Mouse (Mus musculus) CH12.LX (cell line): Measurements from ENCODE around the gene Fam186b. TPM values are rescaled to one million over a fixed set of nuclear protein-coding genes. Genes with fewer than 3 reads are reported as not detected.

Experiments
- DNase-seq: peaks from one replicate; pipeline ENCODE4 v3.0.0-alpha.2; 2013; ENCODE audit errors: extremely low read depth
- H3K27ac ChIP-seq: 2 replicates; pipeline ENCODE4 v1.5.1; 2012; ENCODE audit warnings: low read depth, mild to moderate bottlenecking, control low read depth, moderate library complexity; ENCODE audit not compliant: insufficient read depth
- H3K27me3 ChIP-seq: replicated peaks from 2 replicates; pipeline ENCODE3; 2012; ENCODE audit warnings: inconsistent platforms
- H3K36me3 ChIP-seq, 2 experiments: replicated peaks in 1 of 2; 2 replicates each; pipeline versions ENCODE3 to v1.6.1; 2012; ENCODE audit warnings: inconsistent platforms in 1 of 2, low read length in 1 of 2, mild to moderate bottlenecking in 1 of 2, mixed read lengths in 1 of 2, moderate library complexity in 1 of 2; ENCODE audit not compliant: control insufficient read depth in 1 of 2, insufficient read depth in 1 of 2
- H3K4me1 ChIP-seq, 2 experiments: 2 replicates each; pipeline ENCODE4 v1.6.1; 2012; ENCODE audit warnings: inconsistent platforms in 1 of 2, moderate library complexity in 1 of 2; ENCODE audit not compliant: insufficient read depth in 2 of 2, control insufficient read depth in 1 of 2
- H3K4me2 ChIP-seq: 2 replicates; pipeline ENCODE4 v1.6.1; 2012; ENCODE audit warnings: low read depth, mild to moderate bottlenecking, control low read depth; ENCODE audit not compliant: poor library complexity, insufficient read depth, severe bottlenecking
- H3K4me3 ChIP-seq, 3 experiments: fragments of 150-350 bp in 1 of 3; sonication (generic) in 1 of 3; replicated peaks in 1 of 3; 2 replicates each; pipeline versions ENCODE3 to v1.5.1; 2011 to 2012; ENCODE audit warnings: low read depth in 2 of 3, low read length in 2 of 3, mild to moderate bottlenecking in 2 of 3, moderate library complexity in 2 of 3, control low read depth in 1 of 3, improper control_type of control experiment in 1 of 3, inconsistent platforms in 1 of 3, mixed read lengths in 1 of 3; ENCODE audit not compliant: poor library complexity in 1 of 3
- H3K79me2 ChIP-seq: replicated peaks from 2 replicates; pipeline ENCODE4 v1.6.1; 2012; ENCODE audit warnings: mild to moderate bottlenecking, moderate library complexity; ENCODE audit not compliant: control insufficient read depth, poor library complexity, insufficient read depth, severe bottlenecking; ENCODE audit errors: extremely low read depth
- H3K9ac ChIP-seq: 2 replicates; pipeline ENCODE4 v1.6.1; 2012; ENCODE audit warnings: low read depth, mild to moderate bottlenecking, control low read depth, moderate library complexity; ENCODE audit not compliant: insufficient read depth
- H3K9me3 ChIP-seq: replicated peaks from 2 replicates; pipeline ENCODE3; 2012; ENCODE audit warnings: low read length, inconsistent platforms, mixed read lengths
- BHLHE40 ChIP-seq: IDR thresholded peaks from 2 replicates; pipeline ENCODE4 v1.6.1; 2011; ENCODE audit warnings: mild to moderate bottlenecking, low read depth, low read length, improper control_type of control experiment
- CTCF ChIP-seq, 2 experiments: IDR thresholded peaks in 1 of 2; conservative IDR thresholded peaks in 1 of 2; 2 replicates each; pipeline ENCODE4 v1.5.1; 2011 to 2012; ENCODE audit warnings: low read depth in 2 of 2, low read length in 2 of 2, improper control_type of control experiment in 1 of 2, inconsistent platforms in 1 of 2, mild to moderate bottlenecking in 1 of 2, moderate library complexity in 1 of 2
- E2F4 ChIP-seq: IDR thresholded peaks from 2 replicates; pipeline ENCODE4 v1.6.1; 2011; ENCODE audit warnings: low read depth, low read length, improper control_type of control experiment; ENCODE audit not compliant: insufficient replicate concordance
- ELF1 ChIP-seq: IDR thresholded peaks from 2 replicates; pipeline ENCODE4 v1.6.1; 2014; ENCODE audit warnings: low read depth, mild to moderate bottlenecking, inconsistent platforms, low read length, improper control_type of control experiment
- EP300 ChIP-seq: IDR thresholded peaks from 2 replicates; pipeline ENCODE4 v1.6.1; 2011; ENCODE audit warnings: low read length, improper control_type of control experiment
- ETS1 ChIP-seq: conservative IDR thresholded peaks from 2 replicates; pipeline ENCODE4 v1.6.1; 2012; ENCODE audit warnings: low read depth, mild to moderate bottlenecking, inconsistent platforms, low read length, improper control_type of control experiment, moderate library complexity
- GABPA ChIP-seq: IDR thresholded peaks from 2 replicates; pipeline ENCODE4 v1.6.1; 2012; ENCODE audit warnings: low read depth, low read length, improper control_type of control experiment, inconsistent platforms; ENCODE audit not compliant: insufficient replicate concordance
- HCFC1 ChIP-seq: IDR thresholded peaks from 2 replicates; pipeline ENCODE4 v1.6.1; 2012; ENCODE audit warnings: low read depth, mild to moderate bottlenecking, inconsistent platforms, low read length, improper control_type of control experiment
- JUN ChIP-seq: IDR thresholded peaks from 2 replicates; pipeline ENCODE4 v1.6.1; 2011; ENCODE audit warnings: low read depth, mild to moderate bottlenecking, low read length, improper control_type of control experiment, moderate library complexity; ENCODE audit not compliant: insufficient read depth
- JUND ChIP-seq: conservative IDR thresholded peaks from 2 replicates; pipeline ENCODE4 v1.6.1; 2011; ENCODE audit warnings: low read depth, low read length, improper control_type of control experiment
- KAT2A ChIP-seq: IDR thresholded peaks from 2 replicates; pipeline ENCODE4 v1.6.1; 2012; ENCODE audit warnings: low read length, improper control_type of control experiment, inconsistent platforms; ENCODE audit not compliant: insufficient replicate concordance
- MAFK ChIP-seq: IDR thresholded peaks from 2 replicates; pipeline ENCODE4 v1.6.1; 2011; ENCODE audit warnings: low read length, improper control_type of control experiment; ENCODE audit not compliant: insufficient replicate concordance
- MAX ChIP-seq: IDR thresholded peaks from 2 replicates; pipeline ENCODE4 v1.6.1; 2011; ENCODE audit warnings: low read length, improper control_type of control experiment
- MAZ ChIP-seq: IDR thresholded peaks from 2 replicates; pipeline ENCODE4 v1.6.1; 2012; ENCODE audit warnings: low read depth, mild to moderate bottlenecking, inconsistent platforms, low read length, improper control_type of control experiment, moderate library complexity
- MEF2A ChIP-seq: IDR thresholded peaks from 2 replicates; pipeline ENCODE4 v1.6.1; 2014; ENCODE audit warnings: low read depth, mild to moderate bottlenecking, inconsistent platforms, low read length, improper control_type of control experiment, borderline replicate concordance
- MXI1 ChIP-seq: IDR thresholded peaks from 2 replicates; pipeline ENCODE4 v1.6.1; 2011; ENCODE audit warnings: mild to moderate bottlenecking, low read depth, low read length, improper control_type of control experiment
- NELFE ChIP-seq: IDR thresholded peaks from 2 replicates; pipeline ENCODE4 v1.6.1; 2011; ENCODE audit warnings: low read depth, low read length, improper control_type of control experiment
- NRF1 ChIP-seq: IDR thresholded peaks from 2 replicates; pipeline ENCODE4 v1.6.1; 2014; ENCODE audit warnings: low read depth, mild to moderate bottlenecking, inconsistent platforms, low read length, improper control_type of control experiment, moderate library complexity
- PAX5 ChIP-seq: IDR thresholded peaks from 2 replicates; pipeline ENCODE4 v1.6.1; 2012; ENCODE audit warnings: low read length, inconsistent platforms, mixed read lengths
- POLR2A ChIP-seq: IDR thresholded peaks from 2 replicates; pipeline ENCODE4 v1.6.1; 2011; ENCODE audit warnings: low read depth, mild to moderate bottlenecking, improper control_type of control experiment, low read length
- POLR2AphosphoS2 ChIP-seq: IDR thresholded peaks from 2 replicates; pipeline ENCODE4 v1.6.1; 2011; ENCODE audit warnings: low read depth, low read length, improper control_type of control experiment
- RAD21 ChIP-seq: IDR thresholded peaks from 2 replicates; pipeline ENCODE4 v1.6.1; 2011; ENCODE audit warnings: low read depth, mild to moderate bottlenecking, low read length, improper control_type of control experiment, moderate library complexity
- RCOR1 ChIP-seq: conservative IDR thresholded peaks from 2 replicates; pipeline ENCODE4 v1.6.1; 2012; ENCODE audit warnings: low read depth, mild to moderate bottlenecking, inconsistent platforms, low read length, improper control_type of control experiment
- SIN3A ChIP-seq: IDR thresholded peaks from 2 replicates; pipeline ENCODE4 v1.6.1; 2012; ENCODE audit warnings: low read length, improper control_type of control experiment, inconsistent platforms
- SMC3 ChIP-seq: IDR thresholded peaks from 2 replicates; pipeline ENCODE4 v1.6.1; 2011; ENCODE audit warnings: low read depth, low read length, improper control_type of control experiment
- TBP ChIP-seq: conservative IDR thresholded peaks from 2 replicates; pipeline ENCODE4 v1.6.1; 2011; ENCODE audit warnings: low read depth, low read length, improper control_type of control experiment
- TCF12 ChIP-seq: IDR thresholded peaks from 2 replicates; pipeline ENCODE4 v1.6.1; 2014; ENCODE audit warnings: low read depth, mild to moderate bottlenecking, inconsistent platforms, low read length, improper control_type of control experiment
- USF1 ChIP-seq: IDR thresholded peaks from 2 replicates; pipeline ENCODE4 v1.6.1; 2014; ENCODE audit warnings: low read depth, mild to moderate bottlenecking, inconsistent platforms, low read length, improper control_type of control experiment
- USF2 ChIP-seq: conservative IDR thresholded peaks from 2 replicates; pipeline ENCODE4 v1.6.1; 2011; ENCODE audit warnings: low read depth, low read length, improper control_type of control experiment
- ZC3H11A ChIP-seq: IDR thresholded peaks from 2 replicates; pipeline ENCODE4 v1.6.1; 2012; ENCODE audit warnings: low read depth, mild to moderate bottlenecking, inconsistent platforms, low read length, improper control_type of control experiment
- ZKSCAN1 ChIP-seq: IDR thresholded peaks from 2 replicates; pipeline ENCODE4 v1.6.1; 2012; ENCODE audit warnings: low read depth, inconsistent platforms, low read length, improper control_type of control experiment, borderline replicate concordance
- ZMIZ1 ChIP-seq: IDR thresholded peaks from 2 replicates; pipeline ENCODE4 v1.6.1; 2012; ENCODE audit warnings: low read depth, mild to moderate bottlenecking, inconsistent platforms, low read length, improper control_type of control experiment
- ZNF384 ChIP-seq: IDR thresholded peaks from 2 replicates; pipeline ENCODE4 v1.6.1; 2012; ENCODE audit warnings: low read depth, low read length, improper control_type of control experiment, inconsistent platforms
- dilution Hi-C: fragments of 300-500 bp; cut with MboI; formaldehyde crosslinking; loops from 2 replicates; pipeline ENCODE4 v1.14.3; 2020; ENCODE audit warnings: low sequenced_read_pairs; ENCODE audit not compliant: extremely low pct_unique_long_range_greater_than_20kb, extremely low pct_ligation_motif_present
- in situ Hi-C: fragments of 300-500 bp; cut with MboI; formaldehyde crosslinking; loops from 3 replicates; pipeline ENCODE4 v1.14.3; 2019; ENCODE audit warnings: low sequenced_read_pairs, low pct_ligation_motif_present, low pct_unique_long_range_greater_than_20kb, mixed read lengths
- polyA plus RNA-seq: library from polyadenylated mRNA; unstranded; fragments of >175 nt; gene quantifications from 2 replicates; pipeline ENCODE4 v1.2.1, GENCODE M21; 2012; ENCODE audit warnings: low read depth; ENCODE audit not compliant: insufficient read length
- total RNA-seq, 2 experiments: library from RNA; depleted of rRNA; stranded (reverse); fragments of 300-350 nt in 1 of 2; fragments of >200 nt in 1 of 2; gene quantifications; 2 replicates each; pipeline ENCODE4 v1.2.3; 2012 to 2014

Fam186b gene
- total and polyA plus RNA-seq, 3 experiments: 0.04 to 0.11 TPM; not detected in 1

GRCm38 (mm10) chr15:99284527-99285188 is 11.0 kb downstream of the Fam186b start (continued):
- no peak for TF ChIP-seq SIN3A
- no peak for TF ChIP-seq ETS1
- no peak for TF ChIP-seq EP300
- TF ChIP-seq JUND: no peak
- TF ChIP-seq JUN: no peak
- no peak for TF ChIP-seq HCFC1
- TF ChIP-seq, all 38 proteins: peak for 4

- Histone ChIP-seq H3K79me2 (no peaks in the 10 kb centered on the region), H3K4me3 (no peak overlapping the region), H3K27ac (no peak overlapping the region), H3K4me1 (peaks cover 13 to 15% of the 10 kb centered on the region in 2 experiments), H3K9me3 (no peaks in the 10 kb centered on the region), H3K27me3 (peaks cover 64% of the 10 kb centered on the region), H3K4me2 (no peak overlapping the region), H3K36me3 (no peaks in the 10 kb centered on the region), H3K9ac (no peak overlapping the region)
- dilution Hi-C loops: no loop called here
- DNase-seq: peak; percentile 39
- TF ChIP-seq ZMIZ1: no peak
- TF ChIP-seq RAD21: peak; percentile 32
- no peak for TF ChIP-seq ZKSCAN1
- TF ChIP-seq RCOR1: no peak
- peak; percentile 19; the same call in 1 of the 2 replicates for TF ChIP-seq ZNF384
- no peak for TF ChIP-seq USF1
- TF ChIP-seq EP300: no peak
- no peak for TF ChIP-seq NRF1
- TF ChIP-seq CTCF (conservative IDR thresholded peaks at IDR 0.05 in 1 of 2, IDR thresholded peaks at IDR 0.05 in 1 of 2; ENCODE audit: low read depth in 2 of 2, low read length in 2 of 2): peak; percentile 42 to 70
- no peak for TF ChIP-seq TBP
- no peak for TF ChIP-seq MAFK
- no peak for TF ChIP-seq GABPA
- TF ChIP-seq BHLHE40: no peak
- no peak for TF ChIP-seq NELFE
- TF ChIP-seq ZC3H11A: no peak
- no peak for TF ChIP-seq ELF1
- TF ChIP-seq E2F4: no peak
- TF ChIP-seq TCF12: no peak
- TF ChIP-seq MEF2A: no peak
- no peak for TF ChIP-seq POLR2A
- no peak for TF ChIP-seq PAX5
- TF ChIP-seq MXI1: no peak
- no peak for TF ChIP-seq POLR2AphosphoS2
- no peak for TF ChIP-seq MAX
- no peak for TF ChIP-seq JUND
- TF ChIP-seq SMC3: peak; percentile 59
- no peak for TF ChIP-seq USF2
- TF ChIP-seq KAT2A: no peak
- TF ChIP-seq SIN3A: no peak
- no peak for TF ChIP-seq MAZ
- in situ Hi-C loops: no loop called here
Observed at GRCm38 (mm10) chr15:99283456-99283855, 12.2 kb downstream of the Fam186b start.
